Mouse (Mus musculus) ES-Bruce4 (cell line): ENCODE results near the gene C8a. TPM values are rescaled to one million over a fixed set of nuclear protein-coding genes. Genes with fewer than 3 reads are reported as not detected.

Experiments used
- H3K27ac ChIP-seq: 2 replicates; pipeline ENCODE4 v1.5.1; 2012; ENCODE audit warnings: low read length, inconsistent platforms; ENCODE audit not compliant: insufficient read depth
- H3K27me3 ChIP-seq: 2 replicates; pipeline ENCODE4 v1.6.1; 2012; ENCODE audit warnings: mild to moderate bottlenecking, low read length, inconsistent platforms; ENCODE audit not compliant: control insufficient read depth, poor library complexity, insufficient read depth, severe bottlenecking
- H3K36me3 ChIP-seq: 2 replicates; pipeline ENCODE4 v1.6.1; 2012; ENCODE audit warnings: inconsistent platforms, mild to moderate bottlenecking, low read length, moderate library complexity; ENCODE audit not compliant: control insufficient read depth, poor library complexity, insufficient read depth, severe bottlenecking
- H3K4me1 ChIP-seq: one replicate; pipeline ENCODE4 v1.8.1; 2011; ENCODE audit warnings: low read length; ENCODE audit not compliant: control insufficient read depth, insufficient read depth
- H3K4me3 ChIP-seq: 2 replicates; pipeline ENCODE4 v1.5.1; 2011; ENCODE audit warnings: low read depth, mild to moderate bottlenecking, low read length
- H3K9ac ChIP-seq: 2 replicates; pipeline ENCODE4 v1.6.1; 2012; ENCODE audit warnings: low read depth, mild to moderate bottlenecking, inconsistent platforms; ENCODE audit not compliant: poor library complexity, severe bottlenecking
- H3K9me3 ChIP-seq: replicated peaks from 2 replicates; pipeline ENCODE4 v1.6.1; 2012; ENCODE audit warnings: mild to moderate bottlenecking, low read length, inconsistent platforms; ENCODE audit not compliant: control insufficient read depth, poor library complexity, insufficient read depth, severe bottlenecking
- CTCF ChIP-seq: IDR thresholded peaks from one replicate; pipeline ENCODE4 v1.8.1; 2011; ENCODE audit warnings: low read depth, low read length
- EP300 ChIP-seq: IDR thresholded peaks from 2 replicates; pipeline ENCODE4 v1.6.1; 2011; ENCODE audit warnings: low read depth, low read length; ENCODE audit not compliant: insufficient read depth
- POLR2A ChIP-seq: IDR thresholded peaks from one replicate; pipeline ENCODE4 v1.8.1; 2011; ENCODE audit warnings: low read length; ENCODE audit not compliant: insufficient read depth
- polyA plus RNA-seq: library from polyadenylated mRNA; stranded (reverse); fragments of >200 nt; gene quantifications from 2 replicates; pipeline ENCODE4 v1.2.4, GENCODE M21; 2011; ENCODE audit warnings: low read depth; ENCODE audit not compliant: missing spikeins, insufficient read depth, insufficient read length

C8a gene
- polyA plus RNA-seq, 1 experiment: not detected

- no peaks in the 10 kb centered on the region for H3K36me3 ChIP-seq
- TF ChIP-seq CTCF: no peak
- no peak for TF ChIP-seq POLR2A
- no peak for TF ChIP-seq EP300
- H3K27ac ChIP-seq: no peak overlapping the region
- no peaks in the 10 kb centered on the region for H3K9me3 ChIP-seq
- H3K4me3 ChIP-seq: no peak overlapping the region
- no peaks in the 10 kb centered on the region; the same call in 1 of the 2 replicates for H3K27me3 ChIP-seq
- no peaks in the 10 kb centered on the region for H3K4me1 ChIP-seq
- no peak overlapping the region for H3K9ac ChIP-seq
Observed at GRCm38 (mm10) chr4:104779460-104779859, 96.7 kb downstream of the C8a start.

- Histone ChIP-seq H3K4me1 (no peaks in the 10 kb centered on the region), H3K36me3 (no peaks in the 10 kb centered on the region), H3K27me3 (no peaks in the 10 kb centered on the region; the same call in 1 of the 2 replicates), H3K4me3 (no peak overlapping the region), H3K9ac (no peak overlapping the region), H3K27ac (no peak overlapping the region), H3K9me3 (no peaks in the 10 kb centered on the region)
- TF ChIP-seq CTCF (no peak), EP300 (no peak), POLR2A (no peak)
Observed at GRCm38 (mm10) chr4:104775601-104776000, 100.6 kb downstream of the C8a start.

- H3K9ac ChIP-seq: no peak overlapping the region
- H3K27ac ChIP-seq: no peak overlapping the region
- TF ChIP-seq EP300: no peak
- TF ChIP-seq POLR2A: no peak
- TF ChIP-seq CTCF: no peak
- no peaks in the 10 kb centered on the region for H3K36me3 ChIP-seq
- no peak overlapping the region for H3K4me3 ChIP-seq
- no peaks in the 10 kb centered on the region for H3K4me1 ChIP-seq
- no peaks in the 10 kb centered on the region for H3K9me3 ChIP-seq
- H3K27me3 ChIP-seq: no peaks in the 10 kb centered on the region
Observed at GRCm38 (mm10) chr4:104770331-104770730, 105.9 kb downstream of the C8a start.

- Histone ChIP-seq H3K9ac (no peak overlapping the region), H3K27me3 (no peaks in the 10 kb centered on the region), H3K36me3 (no peaks in the 10 kb centered on the region), H3K27ac (no peak overlapping the region), H3K4me1 (no peaks in the 10 kb centered on the region), H3K4me3 (no peak overlapping the region), H3K9me3 (no peaks in the 10 kb centered on the region)
- TF ChIP-seq CTCF (no peak), EP300 (no peak), POLR2A (no peak)
Observed at GRCm38 (mm10) chr4:104769602-104770001, 106.6 kb downstream of the C8a start.

GRCm38 (mm10) chr4:104768190-104768589, 108.0 kb downstream of the C8a start:
- no peaks in the 10 kb centered on the region for H3K9me3 ChIP-seq
- TF ChIP-seq POLR2A (no peak), CTCF (no peak), EP300 (no peak)
- no peaks in the 10 kb centered on the region for H3K36me3 ChIP-seq
- H3K4me3 ChIP-seq: no peak overlapping the region
- no peak overlapping the region for H3K27ac ChIP-seq
- H3K27me3 ChIP-seq: no peaks in the 10 kb centered on the region
- no peak overlapping the region for H3K9ac ChIP-seq
- H3K4me1 ChIP-seq: no peaks in the 10 kb centered on the region

GRCm38 (mm10) chr4:104766065-104766464, 110.1 kb downstream of the C8a start, which contains the start of gene C8b:
Gene C8b (plus strand): TSS chr4:104766317.
- Histone ChIP-seq H3K27ac (no peak within 1 kb of the TSS), H3K27me3 (no peaks in the 10 kb centered on the region), H3K4me3 (no peak within 1 kb of the TSS), H3K36me3 (no peaks in the 10 kb centered on the region), H3K9ac (no peak within 1 kb of the TSS), H3K4me1 (no peaks in the 10 kb centered on the region), H3K9me3 (no peaks in the 10 kb centered on the region)
- TF ChIP-seq EP300 (no peak), CTCF (no peak), POLR2A (no peak)

Other genes starting within 250 kb of the C8a start
- gene C8b, start 110.1 kb downstream of the C8a start, polyA plus RNA-seq: not detected in 2 replicates
- not detected in 2 replicates for gene Gm17662, start 19.1 kb downstream of the C8a start, polyA plus RNA-seq
- 0.25 and 0.37 TPM in 2 replicates for gene Fyb2, start 37.1 kb upstream of the C8a start, polyA plus RNA-seq
- gene Prkaa2, start 233.5 kb upstream of the C8a start, polyA plus RNA-seq: 12.3 and 14.0 TPM in 2 replicates